Mouse (Mus musculus): ENCODE measurements around the gene Farp1. TPM values are rescaled to one million over a fixed set of nuclear protein-coding genes. Genes with fewer than 3 reads are reported as not detected.

The Farp1 gene
- polyA plus RNA-seq, 1 experiment from 2014 or later = 42.8 TPM

DNA sequence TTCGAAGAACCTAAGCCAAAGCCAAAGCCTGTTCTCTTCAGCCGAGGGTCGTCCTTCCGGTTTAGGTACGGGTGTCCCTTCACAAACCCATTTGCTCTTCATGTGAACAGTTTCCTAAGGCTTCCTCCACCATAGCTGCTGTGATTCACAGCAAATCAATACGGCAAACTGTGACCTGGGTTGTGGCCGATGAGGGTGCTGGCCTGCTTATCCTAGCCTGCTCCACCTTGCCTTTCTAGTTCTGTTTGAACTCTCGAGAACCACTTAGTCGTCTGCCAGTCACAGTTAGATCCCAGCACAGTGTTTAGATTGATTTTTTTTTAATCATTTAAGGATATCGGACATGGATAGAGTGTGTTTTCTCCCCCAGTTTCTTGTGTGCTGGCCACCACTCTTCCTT is 203.7 kb downstream of the Farp1 start:
- 94% methylated on average over 10 of the region's 10 CpGs for WGBS
- DNase-seq = no peak
- no peak overlapping the region for H3K4me2 ChIP-seq (ENCODE audit: low read length)
- ATAC-seq (ENCODE audit: low FRiP score, low TSS enrichment) = no peak
- no peak overlapping the region for H3K27ac ChIP-seq (replicated peaks; ENCODE audit: low read depth, low read length)
- H3K36me3 ChIP-seq (ENCODE audit: control insufficient read depth, insufficient read depth, low read length) = peaks cover 56% of the 10 kb centered on the region
- peaks cover 6% of the 10 kb centered on the region; the same call in 1 of the 2 replicates for H3K4me1 ChIP-seq (ENCODE audit: control insufficient read depth, insufficient read depth, low read length)
- H3K9me3 ChIP-seq (ENCODE audit: control insufficient read depth, low read length) = no peaks in the 10 kb centered on the region
- no peak overlapping the region for H3K9ac ChIP-seq (replicated peaks; ENCODE audit: low read length)
- no peak overlapping the region for H3K4me3 ChIP-seq (replicated peaks; ENCODE audit: low read depth, low read length)
- H3K27me3 ChIP-seq (ENCODE audit: control insufficient read depth, insufficient read depth, low read length) = no peaks in the 10 kb centered on the region

DNA sequence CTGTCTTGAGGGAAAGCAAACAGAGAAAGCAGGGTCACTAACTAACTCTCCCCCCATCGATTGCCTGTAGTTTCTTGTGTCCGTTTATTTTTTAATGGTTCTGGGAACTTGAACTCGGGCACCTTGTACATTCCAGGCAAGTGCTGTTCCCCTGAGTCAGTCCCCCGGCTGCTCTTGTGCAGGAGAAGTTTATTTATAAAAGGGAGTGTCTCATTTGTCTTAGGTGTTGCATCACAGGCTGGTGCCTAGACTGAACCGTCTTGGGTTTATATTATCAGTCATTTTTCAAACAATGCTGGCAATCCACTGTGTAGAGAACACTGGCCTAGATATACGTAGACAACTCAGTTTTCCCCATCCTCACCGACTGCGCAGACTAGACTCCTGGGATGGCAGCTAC is 204.4 kb downstream of the Farp1 start:
- no peak for DNase-seq
- peaks cover 6% of the 10 kb centered on the region; the same call in 1 of the 2 replicates for H3K4me1 ChIP-seq (ENCODE audit: control insufficient read depth, insufficient read depth, low read length)
- no peak overlapping the region for H3K4me2 ChIP-seq (ENCODE audit: low read length)
- no peak for ATAC-seq (ENCODE audit: low FRiP score, low TSS enrichment)
- H3K9me3 ChIP-seq (ENCODE audit: control insufficient read depth, low read length) = no peaks in the 10 kb centered on the region
- H3K36me3 ChIP-seq (ENCODE audit: control insufficient read depth, insufficient read depth, low read length) = peaks cover 60% of the 10 kb centered on the region
- no peak overlapping the region for H3K4me3 ChIP-seq (replicated peaks; ENCODE audit: low read depth, low read length)
- WGBS = 91% methylated on average over 8 of the region's 8 CpGs
- no peaks in the 10 kb centered on the region for H3K27me3 ChIP-seq (ENCODE audit: control insufficient read depth, insufficient read depth, low read length)
- H3K9ac ChIP-seq (replicated peaks; ENCODE audit: low read length) = no peak overlapping the region
- H3K27ac ChIP-seq (replicated peaks; ENCODE audit: low read depth, low read length) = no peak overlapping the region

DNA sequence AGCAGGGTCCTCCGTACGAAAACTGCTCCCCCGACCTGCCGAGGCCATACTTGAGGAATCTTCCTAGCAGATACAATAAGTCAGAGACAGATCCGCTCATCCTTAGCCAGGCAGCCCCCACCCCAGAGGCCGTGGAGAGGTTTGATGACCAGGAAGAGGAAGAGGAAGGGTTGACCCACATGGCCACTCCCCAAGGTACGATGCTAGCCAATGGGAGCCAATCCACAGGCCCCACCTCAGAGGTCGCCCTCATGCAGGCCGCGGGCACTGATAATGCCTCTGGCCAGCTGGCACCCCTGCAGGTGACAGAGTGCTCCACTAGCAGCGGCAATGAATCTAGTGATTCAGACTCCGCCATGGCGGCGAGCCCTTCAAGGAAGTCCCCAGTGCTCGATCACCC is 209.1 kb downstream of the Farp1 start:
- Histone ChIP-seq H3K4me1 (ENCODE audit: control insufficient read depth, insufficient read depth, low read length) (no peaks in the 10 kb centered on the region), H3K36me3 (ENCODE audit: control insufficient read depth, insufficient read depth, low read length) (peaks cover 47% of the 10 kb centered on the region), H3K9me3 (ENCODE audit: control insufficient read depth, low read length) (no peaks in the 10 kb centered on the region), H3K4me3 (replicated peaks; ENCODE audit: low read depth, low read length) (no peak overlapping the region), H3K9ac (replicated peaks; ENCODE audit: low read length) (no peak overlapping the region), H3K27ac (replicated peaks; ENCODE audit: low read depth, low read length) (no peak overlapping the region), H3K4me2 (ENCODE audit: low read length) (no peak overlapping the region), H3K27me3 (ENCODE audit: control insufficient read depth, insufficient read depth, low read length) (no peaks in the 10 kb centered on the region)
- DNase-seq (no peak), ATAC-seq (ENCODE audit: low FRiP score, low TSS enrichment) (no peak)
- 95% methylated on average over 15 of the region's 15 CpGs for WGBS

DNA sequence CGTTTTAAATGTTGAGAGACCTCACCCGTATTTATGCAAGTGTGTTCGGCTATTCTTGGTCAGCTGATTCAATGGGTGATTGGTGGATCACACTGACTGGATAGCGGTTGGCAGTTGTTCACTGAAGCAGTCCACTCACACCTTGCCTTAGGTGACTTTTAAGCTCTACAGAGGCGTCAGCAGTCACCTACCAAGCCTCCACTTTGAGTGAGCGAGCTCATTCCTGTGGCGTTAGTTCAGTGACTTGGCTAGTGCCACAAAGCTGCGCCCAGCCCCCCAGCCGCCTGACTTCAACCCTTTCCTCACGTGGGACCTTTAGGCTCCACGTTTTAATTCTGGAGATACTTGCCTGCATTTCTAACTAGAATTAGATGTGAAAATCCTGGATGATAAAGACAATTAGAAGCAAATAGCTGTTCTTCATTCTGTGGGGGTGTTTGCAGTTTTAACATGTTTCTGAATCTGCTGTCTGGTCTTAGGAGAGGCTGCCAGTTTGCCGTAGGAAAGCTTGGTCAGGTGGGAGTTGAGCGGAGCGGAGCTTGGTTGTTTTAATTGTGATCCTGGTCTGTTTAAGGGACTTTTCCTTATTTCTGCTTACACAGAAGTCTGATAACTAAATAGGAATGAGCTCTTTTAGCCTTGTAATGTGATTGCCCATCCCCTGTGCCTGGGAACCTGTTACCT is 211.2 kb downstream of the Farp1 start:
- no peak overlapping the region for H3K4me2 ChIP-seq (ENCODE audit: low read length)

DNA sequence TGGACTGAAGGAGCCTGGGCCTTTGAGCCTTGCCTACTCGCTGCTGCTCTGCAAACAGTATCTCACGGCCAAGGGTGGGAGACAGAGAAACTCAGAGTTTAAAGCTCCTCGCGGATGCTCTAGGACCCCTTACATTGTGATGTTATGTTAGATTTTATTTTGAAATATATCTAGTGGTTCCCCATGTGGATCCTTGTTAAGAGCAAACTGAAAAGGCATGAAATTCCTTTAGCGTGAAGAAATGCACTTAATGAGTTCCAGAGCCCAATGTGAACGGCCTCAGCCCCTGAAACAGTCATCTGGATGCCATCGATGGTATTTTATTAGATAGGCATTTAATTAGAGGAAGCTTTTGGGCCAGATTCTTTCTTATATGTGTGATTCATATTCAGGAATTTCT is 212.3 kb downstream of the Farp1 start:
- 65% methylated on average over 7 of the region's 7 CpGs for WGBS
- no peak overlapping the region for H3K4me3 ChIP-seq (replicated peaks; ENCODE audit: low read depth, low read length)
- H3K4me2 ChIP-seq (ENCODE audit: low read length) = no peak overlapping the region
- no peaks in the 10 kb centered on the region for H3K27me3 ChIP-seq (ENCODE audit: control insufficient read depth, insufficient read depth, low read length)
- no peak overlapping the region for H3K27ac ChIP-seq (replicated peaks; ENCODE audit: low read depth, low read length)
- H3K9me3 ChIP-seq (ENCODE audit: control insufficient read depth, low read length) = no peaks in the 10 kb centered on the region
- no peaks in the 10 kb centered on the region for H3K4me1 ChIP-seq (ENCODE audit: control insufficient read depth, insufficient read depth, low read length)
- ATAC-seq (ENCODE audit: low FRiP score, low TSS enrichment) (no peak), DNase-seq (no peak)
- H3K9ac ChIP-seq (replicated peaks; ENCODE audit: low read length) = no peak overlapping the region
- H3K36me3 ChIP-seq (ENCODE audit: control insufficient read depth, insufficient read depth, low read length) = peaks cover 25% of the 10 kb centered on the region

More for the DNA sequence above, 211.2 kb downstream of the Farp1 start:
- Histone ChIP-seq H3K27me3 (ENCODE audit: control insufficient read depth, insufficient read depth, low read length) (no peaks in the 10 kb centered on the region), H3K4me3 (replicated peaks; ENCODE audit: low read depth, low read length) (no peak overlapping the region), H3K4me1 (ENCODE audit: control insufficient read depth, insufficient read depth, low read length) (no peaks in the 10 kb centered on the region), H3K36me3 (ENCODE audit: control insufficient read depth, insufficient read depth, low read length) (peaks cover 34% of the 10 kb centered on the region), H3K9me3 (ENCODE audit: control insufficient read depth, low read length) (no peaks in the 10 kb centered on the region), H3K27ac (replicated peaks; ENCODE audit: low read depth, low read length) (no peak overlapping the region), H3K9ac (replicated peaks; ENCODE audit: low read length) (no peak overlapping the region)
- DNase-seq (no peak), ATAC-seq (ENCODE audit: low FRiP score, low TSS enrichment) (no peak)
- 79% methylated on average over 14 of the region's 14 CpGs for WGBS

DNA sequence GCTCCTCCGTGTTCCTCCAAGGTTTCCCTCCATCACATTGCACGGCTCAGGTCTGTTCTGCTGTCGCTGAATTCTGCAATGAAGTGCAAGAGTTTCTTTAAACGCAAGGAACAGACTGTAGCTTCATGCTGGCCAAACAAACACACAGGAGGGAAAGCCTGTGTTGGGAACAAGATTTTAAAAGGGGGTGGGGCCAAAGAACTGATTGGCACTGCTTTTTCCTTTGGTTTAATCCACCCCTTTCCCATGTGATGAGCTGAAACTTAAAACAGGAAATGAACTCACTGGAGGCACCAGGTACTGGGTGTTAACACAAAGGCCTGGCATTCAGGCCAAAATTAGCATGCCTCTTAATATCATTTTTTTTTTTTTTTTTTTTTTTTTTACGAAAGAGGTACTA is 213.3 kb downstream of the Farp1 start:
- Histone ChIP-seq H3K9ac (replicated peaks; ENCODE audit: low read length) (no peak overlapping the region), H3K4me3 (replicated peaks; ENCODE audit: low read depth, low read length) (no peak overlapping the region), H3K27me3 (ENCODE audit: control insufficient read depth, insufficient read depth, low read length) (no peaks in the 10 kb centered on the region), H3K27ac (replicated peaks; ENCODE audit: low read depth, low read length) (no peak overlapping the region), H3K4me1 (ENCODE audit: control insufficient read depth, insufficient read depth, low read length) (no peaks in the 10 kb centered on the region), H3K36me3 (ENCODE audit: control insufficient read depth, insufficient read depth, low read length) (peaks cover 15% of the 10 kb centered on the region), H3K4me2 (ENCODE audit: low read length) (no peak overlapping the region), H3K9me3 (ENCODE audit: control insufficient read depth, low read length) (no peaks in the 10 kb centered on the region)
- 85% methylated on average over 5 of the region's 5 CpGs for WGBS
- no peak for DNase-seq
- ATAC-seq (ENCODE audit: low FRiP score, low TSS enrichment) = no peak

DNA sequence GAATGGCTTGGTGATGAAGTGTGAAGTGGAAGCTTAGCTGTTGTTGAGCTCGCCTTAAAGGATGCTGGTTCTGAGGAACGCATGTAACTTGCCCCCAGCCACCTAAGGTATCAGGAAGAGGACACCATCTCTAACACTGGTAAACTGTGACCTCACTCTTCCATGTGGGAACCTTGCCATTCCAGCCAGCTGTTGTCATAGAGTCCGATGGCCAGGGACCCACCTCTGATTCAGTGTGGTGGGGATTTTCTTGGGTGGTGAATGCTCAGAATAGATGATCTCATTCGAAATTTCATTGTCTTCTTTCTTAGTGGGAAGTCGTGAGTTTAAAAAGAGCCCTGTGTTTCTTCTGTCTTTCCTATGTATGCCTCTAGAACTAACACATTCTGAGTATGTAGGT is 216.1 kb downstream of the Farp1 start:
- H3K27ac ChIP-seq (replicated peaks; ENCODE audit: low read depth, low read length) = no peak overlapping the region
- DNase-seq = no peak
- H3K27me3 ChIP-seq (ENCODE audit: control insufficient read depth, insufficient read depth, low read length) = no peaks in the 10 kb centered on the region
- H3K4me3 ChIP-seq (replicated peaks; ENCODE audit: low read depth, low read length) = no peak overlapping the region
- H3K4me1 ChIP-seq (ENCODE audit: control insufficient read depth, insufficient read depth, low read length) = no peaks in the 10 kb centered on the region
- no peaks in the 10 kb centered on the region for H3K9me3 ChIP-seq (ENCODE audit: control insufficient read depth, low read length)
- no peak for ATAC-seq (ENCODE audit: low FRiP score, low TSS enrichment)
- H3K9ac ChIP-seq (replicated peaks; ENCODE audit: low read length) = no peak overlapping the region
- H3K4me2 ChIP-seq (ENCODE audit: low read length) = no peak overlapping the region
- peaks cover 11% of the 10 kb centered on the region; the same call in 1 of the 2 replicates for H3K36me3 ChIP-seq (ENCODE audit: control insufficient read depth, insufficient read depth, low read length)
- 69% methylated on average over 5 of the region's 5 CpGs for WGBS

DNA sequence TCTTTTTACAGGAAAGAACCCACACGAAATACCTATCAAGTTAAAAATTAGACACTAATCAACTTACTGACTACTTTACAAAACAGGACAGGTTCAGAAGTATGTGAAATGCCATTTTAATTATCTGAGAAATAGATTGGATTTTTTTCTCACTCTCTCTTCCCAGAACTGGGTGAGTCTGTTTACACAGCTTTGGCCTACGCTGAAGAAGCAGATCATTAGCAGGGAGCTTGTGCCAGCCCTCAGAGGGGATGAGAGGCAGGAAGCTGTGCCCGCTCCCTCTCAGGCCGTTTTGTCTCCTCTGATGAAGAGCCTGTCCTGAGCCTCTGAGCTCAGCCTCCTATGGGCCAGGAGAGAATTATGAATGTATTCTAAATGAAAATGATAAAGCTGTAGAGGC is 216.7 kb downstream of the Farp1 start:
- Histone ChIP-seq H3K4me1 (ENCODE audit: control insufficient read depth, insufficient read depth, low read length) (no peaks in the 10 kb centered on the region), H3K4me3 (replicated peaks; ENCODE audit: low read depth, low read length) (no peak overlapping the region), H3K9me3 (ENCODE audit: control insufficient read depth, low read length) (no peaks in the 10 kb centered on the region), H3K27me3 (ENCODE audit: control insufficient read depth, insufficient read depth, low read length) (no peaks in the 10 kb centered on the region), H3K36me3 (ENCODE audit: control insufficient read depth, insufficient read depth, low read length) (peaks cover 11% of the 10 kb centered on the region; the same call in 1 of the 2 replicates), H3K4me2 (ENCODE audit: low read length) (no peak overlapping the region), H3K27ac (replicated peaks; ENCODE audit: low read depth, low read length) (no peak overlapping the region), H3K9ac (replicated peaks; ENCODE audit: low read length) (no peak overlapping the region)
- ATAC-seq (ENCODE audit: low FRiP score, low TSS enrichment) (no peak), DNase-seq (no peak)
- 73% methylated on average over 4 of the region's 4 CpGs for WGBS

DNA sequence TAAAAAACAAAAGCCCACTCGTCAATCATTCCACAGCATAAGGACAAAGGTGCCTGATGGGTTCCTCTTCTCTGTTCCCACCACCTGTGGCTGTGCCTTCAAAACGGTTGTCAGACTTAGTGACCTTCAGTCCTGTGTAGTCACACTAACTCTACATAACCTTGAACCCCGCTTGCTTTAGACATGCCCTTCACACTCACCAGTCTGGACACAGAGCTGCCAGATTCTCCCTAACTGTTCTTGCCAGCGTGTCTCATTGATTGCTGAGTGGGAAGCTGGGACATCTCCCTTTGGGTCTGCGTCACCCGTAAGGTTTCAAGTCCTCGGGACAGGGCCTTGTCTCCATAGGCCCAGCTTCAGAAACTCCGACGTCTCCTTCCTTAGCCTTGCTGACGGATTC is 217.5 kb downstream of the Farp1 start:
- WGBS = 90% methylated on average over 10 of the region's 10 CpGs
- H3K27me3 ChIP-seq (ENCODE audit: control insufficient read depth, insufficient read depth, low read length) = no peaks in the 10 kb centered on the region
- no peaks in the 10 kb centered on the region for H3K4me1 ChIP-seq (ENCODE audit: control insufficient read depth, insufficient read depth, low read length)
- no peak overlapping the region for H3K27ac ChIP-seq (replicated peaks; ENCODE audit: low read depth, low read length)
- H3K4me2 ChIP-seq (ENCODE audit: low read length) = no peak overlapping the region
- no peak overlapping the region for H3K4me3 ChIP-seq (replicated peaks; ENCODE audit: low read depth, low read length)
- ATAC-seq (ENCODE audit: low FRiP score, low TSS enrichment) (no peak), DNase-seq (no peak)
- H3K36me3 ChIP-seq (ENCODE audit: control insufficient read depth, insufficient read depth, low read length) = peaks cover 15% of the 10 kb centered on the region; the same call in 1 of the 2 replicates
- no peak overlapping the region for H3K9ac ChIP-seq (replicated peaks; ENCODE audit: low read length)
- H3K9me3 ChIP-seq (ENCODE audit: control insufficient read depth, low read length) = no peaks in the 10 kb centered on the region
